Mouse (Mus musculus) telencephalon, adult 2 months (tissue): ENCODE measurements at regions not wholly inside any gene's neighbourhood (a gene's known extent, or its start where the extent isn't known, plus 50 kb on each side); places are given as distances from the start of the nearest gene placed in this dataset.
A peak's percentile ranks its signal among the peaks of the same experiment; 100 is the strongest.

Source experiments
- DNase-seq: peaks from one replicate; pipeline ENCODE4 v3.0.0-alpha.2; 2011; ENCODE audit warnings: low read depth, low spot score

DNA sequence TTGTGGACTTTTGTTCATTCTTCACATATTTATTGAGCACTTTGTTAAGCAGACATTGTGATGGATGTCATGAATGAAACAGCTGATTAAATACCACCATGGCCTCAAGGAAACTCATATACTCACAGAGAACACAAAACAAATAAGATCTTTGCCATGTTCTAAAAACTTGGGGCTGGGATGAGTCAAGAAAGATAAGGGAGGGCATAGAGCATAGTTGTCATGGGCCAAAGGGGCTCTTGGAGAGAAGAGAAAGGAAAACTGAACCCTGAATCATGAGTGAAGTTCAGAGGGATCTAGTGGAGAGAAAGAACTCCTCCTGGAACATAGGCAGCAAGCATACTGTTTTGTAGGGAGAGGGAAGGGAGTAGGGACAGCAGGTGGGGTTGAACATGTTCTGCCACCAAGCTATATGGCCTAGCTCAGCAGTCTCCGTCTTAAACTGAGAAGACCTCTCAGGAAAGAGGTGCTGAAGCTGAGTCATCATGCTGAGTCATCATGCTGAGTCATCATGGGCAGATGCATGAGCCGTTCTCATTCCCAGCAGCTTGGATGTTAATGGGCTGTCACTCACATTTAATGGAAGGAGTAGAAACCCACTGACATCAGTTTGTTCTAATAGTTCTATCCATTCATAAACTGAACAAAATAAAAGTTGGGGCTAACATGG, 69.6 kb downstream of the Cetn3 start:
- DNase-seq: no peak

DNA sequence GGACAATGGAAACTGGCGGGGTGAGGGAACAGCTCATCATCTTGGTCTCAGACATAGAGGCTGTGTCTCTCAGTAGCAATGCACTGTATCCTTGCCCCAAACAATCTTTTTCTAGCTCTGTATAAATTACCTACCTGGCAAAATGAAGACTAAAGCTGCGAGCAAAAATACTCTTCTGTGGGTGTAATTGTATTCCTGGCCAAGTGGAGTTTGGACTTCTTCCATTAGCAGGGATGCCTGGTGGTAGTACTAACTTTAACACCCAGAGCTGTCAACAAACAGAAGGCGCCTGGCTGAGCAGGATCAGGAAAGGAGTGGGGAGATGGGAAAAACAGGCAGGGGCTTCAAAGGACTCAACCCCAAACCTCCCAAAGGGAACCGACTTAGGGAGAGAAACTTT, 73.2 kb downstream of the Cetn3 start:
- peak; percentile 85 for DNase-seq

GRCm38 (mm10) chr13:81860683-81861082, 77.8 kb downstream of the Cetn3 start:
- DNase-seq: no peak

DNA sequence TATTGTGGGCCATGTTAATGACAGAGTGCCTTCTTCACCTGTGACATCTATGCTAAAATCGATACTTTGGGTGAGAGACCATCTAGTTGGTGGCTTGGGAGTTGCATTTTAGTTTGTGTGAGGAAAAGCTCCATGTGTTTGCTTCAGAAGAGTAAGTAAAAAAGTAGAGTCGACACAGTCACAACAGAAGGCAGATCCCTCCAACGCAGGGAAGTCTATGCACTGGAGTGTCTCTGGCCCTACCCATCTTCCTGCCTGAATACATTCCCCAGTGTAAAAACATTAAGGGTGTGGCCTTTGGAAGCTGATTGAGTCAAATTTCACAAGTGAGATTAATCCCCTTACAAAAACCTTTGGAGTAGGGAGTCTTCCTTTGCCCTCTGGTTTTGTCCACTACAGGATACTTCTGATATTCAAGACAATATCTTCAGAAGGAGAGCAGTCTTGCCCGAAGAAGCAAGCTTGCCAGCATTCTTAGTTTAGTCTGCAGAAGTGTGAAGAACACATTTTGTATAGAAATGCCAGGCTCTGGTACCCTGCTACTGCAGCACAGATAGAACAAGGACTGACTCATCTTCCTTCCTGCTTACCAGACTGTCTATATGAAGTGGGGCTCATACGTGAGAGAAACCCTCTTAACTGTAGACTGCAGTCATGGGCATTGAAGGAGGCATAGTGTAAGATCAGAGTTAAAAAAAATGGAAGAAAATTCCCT, 79.2 kb downstream of the Cetn3 start:
- peak; percentile 79 for DNase-seq

GRCm38 (mm10) chr13:81871226-81871625, 88.3 kb downstream of the Cetn3 start:
- DNase-seq: peak; percentile 54

GRCm38 (mm10) chr13:81885879-81886278, 103.0 kb downstream of the Cetn3 start:
- no peak for DNase-seq

DNA sequence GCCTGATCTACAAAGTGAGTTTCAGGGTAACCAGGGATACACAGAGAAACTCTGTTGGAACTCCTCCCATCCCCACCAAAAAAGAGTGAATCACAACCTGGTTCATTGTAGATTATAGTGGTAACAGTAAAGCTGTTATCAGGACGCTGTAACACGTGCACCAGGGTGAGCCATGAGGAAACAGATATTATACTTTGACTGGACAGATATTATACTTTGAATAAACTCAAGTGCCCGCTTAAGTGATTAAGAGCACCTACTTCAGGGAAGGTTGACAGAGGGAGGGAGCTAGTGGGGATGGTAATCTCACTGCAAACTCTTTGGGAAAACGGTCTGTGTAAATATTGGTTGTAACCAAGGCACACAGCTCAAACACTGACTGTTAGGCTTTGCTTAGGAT, 147.4 kb downstream of the Cetn3 start:
- no peak for DNase-seq

DNA sequence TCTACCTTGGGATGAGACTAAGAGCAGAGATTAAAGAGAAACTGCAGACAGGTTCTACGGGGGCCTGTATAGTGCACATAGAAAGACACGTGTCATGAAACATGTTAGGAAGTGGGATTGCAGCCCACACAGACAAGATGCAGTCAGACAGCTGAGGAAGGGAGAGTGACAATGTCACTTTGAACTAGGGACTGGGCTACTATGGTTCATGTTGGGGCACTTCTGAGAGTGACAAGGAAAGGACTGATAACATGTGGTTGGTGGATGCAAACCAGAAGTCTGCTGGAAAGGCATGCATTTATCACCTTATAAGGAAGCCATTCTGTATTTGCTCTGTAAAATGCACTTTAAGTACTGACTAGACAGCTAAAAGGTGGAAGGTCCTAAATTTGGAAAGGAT, 148.3 kb downstream of the Cetn3 start:
- DNase-seq: no peak

- DNase-seq: no peak
Measured at GRCm38 (mm10) chr13:81937061-81937460, 154.2 kb downstream of the Cetn3 start.

- DNase-seq: peak; percentile 88
Measured at GRCm38 (mm10) chr13:81944047-81944446, 161.2 kb downstream of the Cetn3 start.

DNA sequence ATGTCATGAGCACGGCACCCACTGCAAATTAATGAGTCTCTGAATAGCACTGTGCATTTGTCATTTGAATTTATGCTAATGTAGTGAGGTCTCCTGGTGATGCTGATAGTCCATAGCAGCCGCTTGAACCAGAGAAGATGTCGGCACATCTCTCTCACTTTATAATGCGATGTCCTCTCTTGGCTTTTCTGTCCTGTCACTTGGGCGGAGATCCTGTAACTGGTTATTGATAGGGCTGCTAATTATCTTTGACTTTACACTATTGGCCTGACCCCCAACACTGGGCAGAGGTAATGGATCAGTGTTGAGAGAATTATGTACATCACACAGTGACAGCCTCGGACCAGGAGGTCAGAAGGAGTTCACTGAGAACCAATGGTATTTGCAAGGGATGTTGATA, 161.6 kb downstream of the Cetn3 start:
- DNase-seq: no peak

DNA sequence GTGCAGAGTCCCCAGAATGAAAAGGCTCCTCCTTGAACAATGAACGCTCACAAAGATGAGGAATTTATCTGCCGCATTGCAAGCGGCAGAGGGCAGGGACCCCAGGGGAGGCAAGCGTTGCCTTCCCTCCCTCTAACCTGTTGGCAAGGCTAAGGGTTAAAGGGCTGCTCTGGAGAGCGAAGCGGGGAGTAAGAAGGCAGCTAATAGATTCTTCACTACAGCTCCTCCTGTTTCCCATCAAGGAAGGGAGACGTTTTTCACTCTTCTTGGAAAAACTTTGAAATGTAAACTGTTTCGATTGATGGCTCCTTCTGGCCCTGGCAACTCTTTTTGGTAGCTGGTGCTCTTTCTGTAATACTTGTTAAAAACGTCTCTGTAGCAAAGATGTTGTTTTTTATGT, 162.9 kb downstream of the Cetn3 start:
- no peak for DNase-seq

DNA sequence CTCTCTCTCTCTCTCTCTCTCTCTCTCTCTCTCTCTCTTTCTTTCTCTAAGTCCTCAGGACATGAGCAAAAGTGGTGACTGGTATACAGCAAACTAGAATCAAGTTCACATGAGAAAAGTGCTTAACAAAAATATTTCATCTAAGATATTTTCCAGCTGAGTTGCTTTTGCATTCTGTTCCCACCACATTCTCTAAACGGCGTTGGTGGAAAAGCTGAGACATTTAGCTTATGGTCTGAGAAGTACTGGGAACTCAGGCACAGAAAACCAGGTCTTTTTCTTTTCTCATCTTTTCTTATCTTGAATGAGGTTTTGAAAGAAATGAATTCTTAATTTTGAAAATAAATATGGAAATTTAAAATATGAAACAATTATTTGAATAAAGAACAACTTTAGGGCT, 182.6 kb downstream of the Cetn3 start:
- no peak for DNase-seq

GRCm38 (mm10) chr13:81975878-81976277, 193.0 kb downstream of the Cetn3 start:
- no peak for DNase-seq

DNA sequence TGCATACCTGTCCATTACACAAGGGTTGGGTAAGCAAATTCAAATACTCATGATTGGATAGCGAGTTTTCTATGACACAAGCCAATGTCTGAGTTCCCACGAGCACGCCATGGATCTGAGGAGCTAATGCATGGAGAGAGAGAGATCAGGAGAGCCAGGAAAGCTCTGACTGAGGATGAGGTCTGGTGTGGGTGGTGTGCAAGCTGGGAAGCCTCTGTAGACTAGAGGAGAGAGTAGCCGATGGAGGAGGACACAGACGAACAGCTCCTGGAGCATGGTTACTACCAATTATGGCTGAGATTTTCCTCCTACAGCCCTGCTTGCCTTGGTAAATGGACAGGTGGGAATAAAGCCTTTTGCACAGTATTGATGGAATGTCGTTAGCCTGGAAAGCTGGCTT, 195.1 kb downstream of the Cetn3 start:
- DNase-seq: no peak

GRCm38 (mm10) chr13:81979289-81979688, 196.4 kb downstream of the Cetn3 start:
- DNase-seq: no peak

GRCm38 (mm10) chr13:81980094-81980493, 197.2 kb downstream of the Cetn3 start:
- DNase-seq: peak; percentile 23

GRCm38 (mm10) chr13:81982491-81982890, 199.6 kb downstream of the Cetn3 start:
- no peak for DNase-seq

DNA sequence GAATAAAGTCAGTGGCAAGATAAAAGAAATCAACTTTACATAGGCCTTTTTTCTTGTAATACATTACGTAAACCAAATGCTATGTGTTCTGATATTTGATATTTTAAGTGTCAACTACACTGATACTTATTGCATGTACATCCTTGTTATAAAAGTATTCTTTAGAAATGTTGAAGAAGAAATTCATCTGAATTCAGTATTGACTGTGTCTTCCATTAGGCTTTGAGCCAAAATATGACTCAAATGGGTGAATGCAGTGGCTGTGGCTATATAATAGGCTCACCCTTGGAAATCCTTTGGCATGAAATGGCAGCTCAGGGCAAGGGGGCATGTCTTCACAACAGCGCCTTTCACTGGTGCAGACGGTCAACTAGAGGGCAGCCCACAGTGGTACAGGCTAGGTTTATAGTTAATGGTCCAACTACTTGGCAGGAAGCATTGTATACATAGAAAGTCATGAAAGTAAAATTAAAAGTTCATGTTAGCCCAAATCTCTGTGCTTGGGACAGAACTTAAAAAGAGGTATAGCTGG, 217.9 kb downstream of the Cetn3 start:
- DNase-seq: no peak

- DNase-seq: no peak
Measured at GRCm38 (mm10) chr13:82005929-82006726, 223.3 kb downstream of the Cetn3 start.

DNA sequence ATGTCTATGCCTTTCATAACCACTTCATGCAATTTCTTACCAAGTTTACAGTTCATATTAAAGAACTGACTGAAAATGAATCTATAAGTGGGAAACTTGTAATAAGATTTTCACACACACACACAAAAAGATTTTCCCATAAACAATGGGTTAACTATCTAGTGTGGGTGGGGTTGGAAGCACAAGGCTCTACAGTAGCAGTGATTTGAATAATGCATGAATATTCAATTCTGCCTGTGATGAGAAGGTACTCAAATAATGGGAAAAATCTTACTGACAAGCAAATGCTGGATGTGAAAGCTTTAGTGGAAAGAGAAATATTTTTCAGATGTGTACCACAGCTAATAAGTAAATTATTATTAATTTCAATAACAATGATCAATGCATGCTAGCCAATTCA, 224.3 kb downstream of the Cetn3 start:
- DNase-seq: no peak

GRCm38 (mm10) chr13:82039623-82040022, 256.7 kb downstream of the Cetn3 start:
- DNase-seq: no peak
